Mouse (Mus musculus) liver, embryonic 14 days (tissue): ENCODE measurements around the gene Nim1k. TPM values are rescaled to one million over a fixed set of nuclear protein-coding genes. Genes with fewer than 3 reads are reported as not detected.

Experiments used
- polyA plus RNA-seq: library from polyadenylated mRNA; depleted of rRNA; stranded (reverse); fragments of >200 nt; gene quantifications from 2 replicates; pipeline ENCODE4 v1.2.3, GENCODE M21; 2012; rRNA removed

Nim1k gene
- polyA plus RNA-seq: 0.02 and 0.05 TPM in 2 replicates

GRCm38 (mm10) chr13:119755681-119756471 lies at the start of gene Nim1k:
Gene Nim1k (minus strand): TSS chr13:119755882.

GRCm38 (mm10) chr13:119790761-119791579 lies 35.3 kb upstream of the Nim1k start, which contains the start of gene Zfp131:
Gene Zfp131 (minus strand): TSS chr13:119790889.

GRCm38 (mm10) chr13:119690039-119690728 lies 65.5 kb downstream of the Nim1k start, which contains the start of gene Hmgcs1:
Gene Hmgcs1 (plus strand): TSS chr13:119690379.

Other genes with a start within 250 kb of the Nim1k start
- 0.11 and 0.20 TPM in 2 replicates for gene Ccl28, start 132.1 kb downstream of the Nim1k start, polyA plus RNA-seq
- 83.3 and 102 TPM in 2 replicates for gene Hmgcs1, start 65.5 kb downstream of the Nim1k start, polyA plus RNA-seq
- gene Zfp131, start 35.0 kb upstream of the Nim1k start, polyA plus RNA-seq: 9.4 and 11.7 TPM in 2 replicates
- gene AF067063, start 74.3 kb upstream of the Nim1k start, polyA plus RNA-seq: not detected in 2 replicates
- gene D13Ertd608e, start 80.1 kb upstream of the Nim1k start, polyA plus RNA-seq: not detected in 2 replicates
- gene Tcstv1, start 138.9 kb upstream of the Nim1k start, polyA plus RNA-seq: not detected in 2 replicates
- not detected in 2 replicates for gene Gm21761, start 173.4 kb upstream of the Nim1k start, polyA plus RNA-seq
- not detected in 2 replicates for gene B020031M17Rik, start 194.9 kb upstream of the Nim1k start, polyA plus RNA-seq